Mouse (Mus musculus): ENCODE data around the gene Babam2. TPM values are rescaled to one million over a fixed set of nuclear protein-coding genes. Genes with fewer than 3 reads are reported as not detected.

Gene Babam2
- total RNA-seq, 2 experiments from 2014 or later: 45.5 to 48.1 TPM

DNA sequence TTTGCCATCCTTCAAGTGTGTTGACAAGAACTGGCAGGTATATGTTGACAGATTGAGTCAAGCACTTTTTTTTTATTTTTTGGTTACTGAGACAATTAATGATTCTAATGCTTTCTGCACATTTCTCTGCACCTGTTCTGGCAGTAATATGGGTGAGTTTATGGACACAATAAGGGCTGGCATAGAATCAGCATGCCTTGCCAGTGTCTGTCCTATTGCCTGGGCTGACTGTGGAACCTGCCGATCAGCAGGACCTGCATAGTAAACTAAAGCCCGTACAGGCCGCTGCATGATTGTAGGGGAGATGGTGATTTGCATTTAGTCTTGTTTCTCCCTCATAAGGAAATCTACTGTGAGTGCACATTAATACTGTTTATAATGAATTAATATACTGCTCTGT lies 178.0 kb downstream of the Babam2 start:
- DNase-seq (ENCODE audit: extremely low spot score in 1 of 2, low spot score in 1 of 2): no peak

GRCm38 (mm10) chr5:31876216-31876974 lies 178.9 kb downstream of the Babam2 start:
- no peak for DNase-seq (ENCODE audit: extremely low spot score in 1 of 2, low spot score in 1 of 2)

DNA sequence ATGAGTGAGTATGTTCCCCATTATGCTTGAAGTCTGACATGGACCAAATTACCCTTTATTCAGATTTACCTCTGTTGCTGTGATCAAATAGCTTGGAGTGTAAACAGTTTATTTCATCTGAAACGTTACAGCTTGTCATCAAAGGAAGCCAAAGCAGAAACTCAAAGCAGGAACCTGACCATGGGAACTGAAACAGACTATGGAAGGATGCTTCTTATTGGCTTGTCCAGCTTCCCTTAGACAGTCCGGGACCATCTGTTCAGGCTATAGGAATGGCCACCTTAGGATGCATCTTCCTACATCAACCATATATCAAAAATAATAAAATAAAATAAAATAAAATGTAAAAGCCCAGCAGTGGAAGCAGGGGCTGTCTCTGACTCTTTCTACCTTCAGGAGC lies 183.0 kb downstream of the Babam2 start:
- DNase-seq (ENCODE audit: extremely low spot score in 1 of 2, low spot score in 1 of 2): no peak

GRCm38 (mm10) chr5:31882297-31882696 lies 184.8 kb downstream of the Babam2 start:
- DNase-seq (ENCODE audit: extremely low spot score in 1 of 2, low spot score in 1 of 2): no peak

DNA sequence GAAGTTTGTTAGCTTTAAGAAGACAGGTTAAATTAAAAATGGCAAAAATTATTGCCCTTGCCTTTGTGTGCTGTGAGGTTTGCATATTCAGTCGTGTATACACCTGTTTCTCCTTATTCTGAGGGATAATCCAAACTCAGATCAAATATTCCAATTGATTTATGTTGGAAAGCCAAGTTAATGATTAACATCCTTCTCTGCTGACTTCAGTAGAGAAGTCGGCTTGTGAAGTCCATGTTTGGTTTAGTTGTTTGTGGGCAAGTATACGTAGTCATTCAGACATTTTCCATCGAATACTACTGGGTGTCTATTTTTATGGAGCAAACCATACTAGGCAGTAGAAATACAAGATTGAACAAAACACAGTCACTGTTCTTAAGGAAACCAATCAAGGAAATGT lies 187.5 kb downstream of the Babam2 start:
- DNase-seq (ENCODE audit: extremely low spot score in 1 of 2, low spot score in 1 of 2): no peak

- no peak for DNase-seq (ENCODE audit: extremely low spot score in 1 of 2, low spot score in 1 of 2)
Observed at GRCm38 (mm10) chr5:31887590-31887989, 190.1 kb downstream of the Babam2 start.

DNA sequence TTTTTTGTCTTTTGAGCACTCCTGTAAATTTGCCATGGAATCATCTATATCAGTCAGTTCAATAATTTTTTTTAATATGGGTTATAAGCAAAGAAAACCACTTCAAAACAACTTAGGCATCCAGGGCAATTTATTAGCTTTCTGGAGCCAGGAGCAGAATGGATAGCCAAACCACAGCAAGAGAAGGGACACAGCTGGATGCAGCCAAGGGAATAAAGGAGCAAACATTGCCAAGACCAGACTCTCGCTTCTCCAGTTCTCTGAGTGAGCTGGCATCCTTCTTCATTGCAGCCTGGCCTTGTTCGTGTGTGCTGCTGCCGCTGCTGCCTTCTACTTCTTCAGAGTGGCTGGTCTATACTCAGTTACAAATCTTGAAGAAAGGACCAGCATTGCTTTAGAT lies 190.9 kb downstream of the Babam2 start:
- no peak for DNase-seq (ENCODE audit: extremely low spot score in 1 of 2, low spot score in 1 of 2)

DNA sequence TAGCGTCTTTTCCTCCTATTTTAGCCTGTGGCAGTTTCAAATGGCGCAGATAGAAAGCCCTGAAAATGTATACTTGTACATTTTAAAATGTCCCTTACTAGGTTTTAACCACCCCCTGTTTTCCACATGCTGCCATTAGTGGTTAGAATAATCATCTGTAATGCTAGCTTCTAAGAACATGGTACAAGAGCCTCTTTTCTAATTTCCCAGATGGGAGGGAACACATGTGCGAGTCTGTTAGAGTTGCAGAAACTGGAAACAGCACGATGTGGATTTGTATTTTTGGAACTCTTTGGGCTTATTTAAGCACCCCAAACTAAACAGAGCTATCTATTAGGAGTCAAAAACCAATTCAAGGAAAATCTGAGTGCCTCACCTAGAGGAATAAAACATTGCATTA lies 195.1 kb downstream of the Babam2 start:
- DNase-seq (ENCODE audit: extremely low spot score in 1 of 2, low spot score in 1 of 2): no peak

DNA sequence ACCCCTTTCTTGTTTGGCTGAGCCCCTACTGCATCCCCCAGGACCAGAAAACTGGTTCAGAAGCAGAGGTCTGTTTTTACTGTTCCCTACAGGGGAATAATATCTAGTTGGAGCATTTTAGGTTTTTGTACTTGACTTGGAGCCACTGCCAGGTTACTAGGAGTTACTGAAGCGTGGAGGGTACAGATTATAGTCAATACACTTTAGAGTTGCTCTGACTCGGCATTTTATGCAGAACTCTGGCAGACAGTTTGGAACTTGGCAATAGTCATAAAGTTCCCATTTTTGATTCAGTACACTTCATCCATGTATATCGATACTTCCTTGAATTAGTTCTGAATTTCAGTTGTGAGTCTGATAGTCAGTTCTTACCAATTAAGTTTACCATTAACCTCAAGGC lies 202.4 kb downstream of the Babam2 start:
- DNase-seq (ENCODE audit: extremely low spot score in 1 of 2, low spot score in 1 of 2): no peak

DNA sequence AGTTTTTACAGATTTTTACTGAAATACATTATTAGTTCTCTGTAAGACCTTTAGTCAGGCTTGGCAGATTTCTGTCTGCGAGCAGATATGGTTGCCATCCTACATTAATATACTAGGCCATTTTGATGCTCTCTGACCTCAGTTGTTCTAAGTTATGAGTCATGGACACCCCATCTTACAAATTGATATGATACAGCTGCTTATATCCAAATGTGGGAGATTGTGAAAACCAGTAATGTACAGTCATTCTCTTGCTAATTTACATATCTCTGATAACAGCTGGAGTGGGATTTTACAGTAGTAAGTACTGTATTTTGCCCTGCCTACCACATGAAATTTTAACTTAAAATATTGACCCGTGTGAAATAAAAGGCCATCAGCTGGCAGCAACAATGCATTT lies 204.7 kb downstream of the Babam2 start:
- DNase-seq (ENCODE audit: extremely low spot score in 1 of 2, low spot score in 1 of 2): no peak

- DNase-seq (ENCODE audit: extremely low spot score in 1 of 2, low spot score in 1 of 2): no peak
Observed at GRCm38 (mm10) chr5:31902891-31903290, 205.4 kb downstream of the Babam2 start.

GRCm38 (mm10) chr5:31904968-31905683 lies 207.6 kb downstream of the Babam2 start:
- DNase-seq (ENCODE audit: extremely low spot score in 1 of 2, low spot score in 1 of 2): no peak

- no peak for DNase-seq (ENCODE audit: extremely low spot score in 1 of 2, low spot score in 1 of 2)
Observed at GRCm38 (mm10) chr5:31905808-31906207, 208.3 kb downstream of the Babam2 start.

DNA sequence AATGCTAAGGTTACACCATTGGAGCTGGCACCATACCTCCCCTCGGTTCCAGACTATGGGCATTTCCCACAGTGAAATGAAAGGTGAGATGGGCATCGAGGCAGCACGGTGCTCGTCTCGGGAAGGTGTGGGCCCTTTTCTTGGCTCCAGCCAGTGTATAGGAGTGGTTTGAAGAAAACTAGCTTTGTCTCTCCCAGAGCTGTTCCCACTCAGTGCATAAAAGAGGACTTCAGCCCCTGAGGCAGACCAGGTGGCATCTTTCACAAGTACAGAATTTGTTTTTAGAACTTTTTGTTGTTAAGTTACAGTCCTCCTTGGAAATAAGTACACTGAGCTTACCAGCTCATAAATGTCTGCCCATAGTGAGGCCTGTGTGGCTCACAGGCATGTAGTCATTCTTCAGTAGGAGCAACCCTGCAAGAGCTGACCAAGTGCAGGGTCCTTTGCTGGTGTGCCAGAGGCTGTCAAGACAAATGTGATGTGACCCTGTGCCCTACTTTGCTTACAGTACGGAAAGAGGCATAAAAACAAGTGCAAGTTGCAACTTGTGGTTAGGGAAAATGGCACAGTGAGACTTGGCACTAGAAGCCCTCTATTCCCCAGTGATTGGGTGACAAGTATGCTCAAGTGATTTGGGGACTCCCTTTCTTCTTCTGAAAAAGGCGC lies 208.9 kb downstream of the Babam2 start:
- DNase-seq (ENCODE audit: extremely low spot score in 1 of 2, low spot score in 1 of 2): no peak

- DNase-seq (ENCODE audit: extremely low spot score in 1 of 2, low spot score in 1 of 2): no peak
Observed at GRCm38 (mm10) chr5:31907959-31908358, 210.5 kb downstream of the Babam2 start.

DNA sequence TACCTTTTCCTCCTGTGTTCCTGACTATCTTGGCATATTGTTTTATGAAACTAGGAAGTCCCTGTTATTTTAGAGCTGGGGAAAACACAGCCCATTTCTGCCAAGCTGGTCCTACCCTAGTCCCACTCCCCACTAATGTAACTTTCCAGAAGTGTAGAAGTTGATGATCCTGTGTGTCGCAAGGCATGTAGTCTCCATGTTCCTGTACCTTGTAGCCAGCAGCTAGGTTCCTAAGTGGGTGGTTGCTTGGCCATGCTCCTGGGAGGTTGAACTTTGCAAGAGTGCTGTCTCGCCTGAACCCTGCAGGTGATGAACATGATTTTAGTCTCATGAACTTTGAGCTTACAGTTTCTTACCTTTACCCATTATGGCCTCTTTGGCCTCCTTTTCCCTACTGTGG lies 211.3 kb downstream of the Babam2 start:
- DNase-seq (ENCODE audit: extremely low spot score in 1 of 2, low spot score in 1 of 2): no peak

- no peak for DNase-seq (ENCODE audit: extremely low spot score in 1 of 2, low spot score in 1 of 2)
Observed at GRCm38 (mm10) chr5:31916241-31916640, 218.8 kb downstream of the Babam2 start.

DNA sequence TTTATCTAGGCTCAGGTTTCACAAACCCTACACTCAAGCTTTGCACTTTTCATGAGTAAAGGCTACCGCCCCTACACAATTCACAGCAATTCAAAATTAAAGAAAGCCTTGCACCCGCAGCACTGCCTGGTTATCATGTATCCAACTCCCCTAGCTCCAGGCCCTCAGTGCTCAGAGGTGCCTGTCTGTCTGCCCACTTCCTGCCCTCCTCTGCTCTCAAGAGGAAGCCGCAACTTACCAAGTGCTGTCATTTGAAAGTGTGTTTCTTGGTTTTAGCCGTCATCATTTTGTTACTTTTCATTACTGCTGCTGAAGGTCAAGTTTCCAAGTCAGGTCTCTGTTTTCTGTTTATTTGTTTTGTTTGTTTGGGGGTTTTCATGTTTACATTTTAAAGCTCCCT lies 221.1 kb downstream of the Babam2 start:
- DNase-seq (ENCODE audit: extremely low spot score in 1 of 2, low spot score in 1 of 2): no peak

DNA sequence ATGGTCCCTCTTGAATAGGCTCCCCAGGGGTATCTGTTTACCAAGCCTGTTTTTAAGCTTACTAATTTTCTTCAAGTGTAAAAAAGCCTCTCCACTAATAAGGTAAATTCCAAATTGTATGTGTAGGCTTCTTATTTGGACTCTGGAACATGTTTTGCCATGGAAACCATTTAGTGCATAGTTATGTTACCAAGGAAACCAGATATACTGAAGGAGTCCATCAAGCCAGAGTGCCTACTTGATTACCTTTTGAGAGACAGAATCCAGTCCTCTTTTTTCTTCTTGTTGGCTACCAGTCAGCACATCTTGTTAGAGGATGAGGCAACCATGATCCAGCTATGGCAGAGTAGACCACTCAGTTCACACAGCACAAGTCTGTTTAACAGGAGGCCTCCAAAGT lies 222.6 kb downstream of the Babam2 start:
- no peak for DNase-seq (ENCODE audit: extremely low spot score in 1 of 2, low spot score in 1 of 2)

DNA sequence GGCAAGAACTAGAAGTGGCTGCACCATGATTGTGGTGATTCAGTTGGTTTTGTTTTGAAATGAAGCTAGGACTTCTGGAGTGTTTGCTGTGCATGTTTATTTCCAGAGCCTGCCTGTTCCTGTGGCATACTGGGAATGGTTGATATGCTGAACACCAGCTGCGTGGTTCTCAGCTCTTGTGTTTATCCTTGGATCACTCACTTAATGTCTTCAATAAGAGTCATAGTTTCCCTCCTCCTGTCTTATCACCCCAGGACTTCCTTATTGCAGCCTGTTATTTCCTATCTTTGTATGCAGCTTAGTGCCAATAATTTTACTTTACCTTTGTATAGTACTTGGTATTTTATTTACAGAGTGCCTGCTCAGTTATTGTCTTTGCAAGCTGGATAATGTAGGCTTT lies 223.4 kb downstream of the Babam2 start:
- no peak for DNase-seq (ENCODE audit: extremely low spot score in 1 of 2, low spot score in 1 of 2)

DNA sequence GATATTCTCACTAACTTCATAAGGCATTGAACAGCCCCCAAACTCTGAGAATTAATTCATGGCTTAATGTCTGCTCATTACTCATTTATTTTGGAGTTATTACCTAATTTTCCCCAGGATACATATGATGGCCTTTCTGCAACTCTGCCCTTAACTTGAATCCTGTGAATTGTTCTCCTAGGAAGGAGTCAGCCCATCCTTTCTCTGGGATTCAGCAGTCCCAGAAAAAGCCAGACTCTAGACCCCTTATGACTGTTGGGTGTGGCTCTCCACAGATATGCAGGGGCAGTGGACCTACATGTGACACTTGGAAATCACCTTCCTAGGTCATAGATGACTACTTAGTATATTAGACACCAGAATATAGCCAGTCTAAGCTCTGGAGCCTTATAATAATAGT lies 226.6 kb downstream of the Babam2 start:
- no peak for DNase-seq (ENCODE audit: extremely low spot score in 1 of 2, low spot score in 1 of 2)

DNA sequence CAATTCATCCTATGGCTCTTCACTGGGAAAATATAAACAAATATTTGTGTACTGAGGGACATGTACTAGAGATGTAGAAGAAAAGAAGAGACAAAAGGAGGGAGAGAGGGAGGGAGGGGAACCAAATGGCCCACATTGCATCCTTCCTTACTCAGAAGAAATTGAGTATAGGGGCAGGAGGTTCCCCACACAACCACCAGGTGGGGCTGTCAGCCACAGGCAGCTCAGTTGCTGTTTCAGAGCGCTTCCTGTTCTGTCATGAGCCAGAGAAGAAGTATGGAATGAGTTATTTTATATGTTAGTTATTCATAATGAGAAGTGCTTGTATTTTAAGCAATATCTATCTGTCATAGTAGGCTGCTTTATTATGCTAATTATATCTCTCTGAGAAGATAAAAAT lies 229.1 kb downstream of the Babam2 start:
- no peak for DNase-seq (ENCODE audit: extremely low spot score in 1 of 2, low spot score in 1 of 2)
